Mouse (Mus musculus) spleen, adult 2 months (tissue): ENCODE measurements around the gene Dgki.

Experiments used
- CTCF ChIP-seq: fragments of 200-500 bp; IDR thresholded peaks from 2 replicates; pipeline ENCODE4 v1.5.1; 2011; ENCODE audit warnings: mild to moderate bottlenecking, inconsistent platforms; ENCODE audit not compliant: insufficient read depth, insufficient read length, insufficient replicate concordance; ENCODE audit errors: extremely low read depth
- POLR2A ChIP-seq: fragments of 200-500 bp; IDR thresholded peaks from 2 replicates; pipeline ENCODE4 v1.6.1; 2011; ENCODE audit warnings: low read depth, low read length, inconsistent platforms

DNA sequence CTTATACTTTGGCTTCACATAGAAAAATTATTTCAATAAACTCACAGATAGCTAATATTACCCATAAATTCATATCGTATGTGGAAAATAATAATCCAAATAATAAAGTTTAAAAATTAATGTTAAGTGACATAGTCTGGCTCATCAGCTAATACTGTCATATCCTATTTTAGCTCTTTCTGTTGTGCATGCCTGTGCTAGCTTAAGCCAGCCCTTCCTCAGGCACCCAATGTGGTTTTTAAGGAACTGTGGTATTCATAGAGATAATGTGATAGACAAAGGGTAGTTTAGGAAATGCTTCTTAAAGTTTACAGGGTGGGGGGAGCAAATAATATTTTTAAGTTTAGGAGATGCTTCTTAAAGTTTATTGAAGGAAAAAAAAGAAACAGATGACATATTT, 248.8 kb downstream of the Dgki start:
- TF ChIP-seq CTCF (no peak), POLR2A (no peak)
